Mouse (Mus musculus): ENCODE data around the gene Clec10a. TPM values are rescaled to one million over a fixed set of nuclear protein-coding genes. Genes with fewer than 3 reads are reported as not detected.

The Clec10a gene
- polyA plus RNA-seq, 1 experiment from 2014 or later = 1.4 TPM

DNA sequence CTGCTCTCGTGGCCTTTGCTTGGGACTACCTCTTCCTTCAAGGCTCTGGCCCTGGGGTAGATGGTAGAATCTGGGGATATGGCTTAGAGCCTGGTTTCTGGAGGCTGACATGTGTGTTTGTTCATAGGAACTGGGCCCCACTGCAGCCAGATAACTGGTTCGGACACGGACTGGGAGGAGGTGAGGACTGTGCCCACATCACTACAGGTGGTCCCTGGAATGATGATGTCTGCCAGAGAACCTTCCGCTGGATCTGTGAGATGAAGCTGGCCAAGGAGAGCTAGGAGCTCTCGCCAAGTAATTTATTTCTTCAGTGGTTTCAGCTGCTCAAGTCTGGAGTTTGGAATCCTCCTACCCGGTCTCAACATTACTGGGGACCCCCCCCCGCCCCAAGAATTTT lies 14.3 kb downstream of the Clec10a start:
- TF ChIP-seq EP300 (optimal IDR thresholded peaks at IDR 0.05) (no peak), CTCF (IDR thresholded peaks at IDR 0.05; ENCODE audit: low read depth) (no peak)
- DNase-seq (ENCODE audit: low spot score) (no peak), ATAC-seq (ENCODE audit: low FRiP score, low TSS enrichment) (no peak)
- no peaks in the 10 kb centered on the region for H3K9me3 ChIP-seq (ENCODE audit: control insufficient read depth, low read length)
- 76% methylated on average over 7 of the region's 7 CpGs for WGBS
- H3K4me3 ChIP-seq (ENCODE audit: low read depth, low read length) = no peak overlapping the region
- H3K4me2 ChIP-seq (replicated peaks; ENCODE audit: low read depth) = no peak overlapping the region
- H3K36me3 ChIP-seq (ENCODE audit: control insufficient read depth, insufficient read depth, low read length) = no peaks in the 10 kb centered on the region
- H3K4me1 ChIP-seq (replicated peaks; ENCODE audit: control insufficient read depth, insufficient read depth) = no peaks in the 10 kb centered on the region
- H3K27ac ChIP-seq (replicated peaks) = no peak overlapping the region
- H3K9ac ChIP-seq (ENCODE audit: low read length) = no peak overlapping the region
- H3K27me3 ChIP-seq (ENCODE audit: control insufficient read depth, insufficient read depth, low read length) = no peaks in the 10 kb centered on the region

DNA sequence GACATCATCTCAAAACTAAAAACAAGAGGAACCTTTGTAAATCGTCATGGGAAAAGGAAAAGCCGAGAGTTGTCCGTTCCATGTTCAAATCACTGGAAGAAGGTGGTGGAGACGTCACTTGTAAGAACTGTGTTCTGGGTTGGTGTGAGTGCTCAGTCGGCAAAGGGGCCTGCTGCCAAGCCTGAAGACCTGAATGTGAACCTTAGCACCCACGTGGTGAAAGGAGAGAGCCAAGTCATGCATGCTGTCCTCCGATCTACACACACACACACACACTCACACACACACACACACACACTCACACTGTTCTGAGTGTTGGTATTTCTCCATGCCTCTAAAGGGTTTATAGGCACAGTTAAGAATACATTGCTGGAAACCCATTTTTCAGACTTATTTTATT lies 15.2 kb downstream of the Clec10a start:
- TF ChIP-seq CTCF (IDR thresholded peaks at IDR 0.05; ENCODE audit: low read depth) (no peak), EP300 (optimal IDR thresholded peaks at IDR 0.05) (no peak)
- no peak for ATAC-seq (ENCODE audit: low FRiP score, low TSS enrichment)
- H3K36me3 ChIP-seq (ENCODE audit: control insufficient read depth, insufficient read depth, low read length) = no peaks in the 10 kb centered on the region
- H3K27me3 ChIP-seq (ENCODE audit: control insufficient read depth, insufficient read depth, low read length) = no peaks in the 10 kb centered on the region
- 71% methylated on average over 7 of the region's 7 CpGs for WGBS
- H3K27ac ChIP-seq (replicated peaks) = no peak overlapping the region
- H3K4me3 ChIP-seq (ENCODE audit: low read depth, low read length) = no peak overlapping the region
- H3K9me3 ChIP-seq (ENCODE audit: control insufficient read depth, low read length) = no peaks in the 10 kb centered on the region
- no peak overlapping the region for H3K4me2 ChIP-seq (replicated peaks; ENCODE audit: low read depth)
- H3K4me1 ChIP-seq (replicated peaks; ENCODE audit: control insufficient read depth, insufficient read depth) = no peaks in the 10 kb centered on the region
- no peak overlapping the region for H3K9ac ChIP-seq (ENCODE audit: low read length)
- DNase-seq (ENCODE audit: low spot score) = no peak

DNA sequence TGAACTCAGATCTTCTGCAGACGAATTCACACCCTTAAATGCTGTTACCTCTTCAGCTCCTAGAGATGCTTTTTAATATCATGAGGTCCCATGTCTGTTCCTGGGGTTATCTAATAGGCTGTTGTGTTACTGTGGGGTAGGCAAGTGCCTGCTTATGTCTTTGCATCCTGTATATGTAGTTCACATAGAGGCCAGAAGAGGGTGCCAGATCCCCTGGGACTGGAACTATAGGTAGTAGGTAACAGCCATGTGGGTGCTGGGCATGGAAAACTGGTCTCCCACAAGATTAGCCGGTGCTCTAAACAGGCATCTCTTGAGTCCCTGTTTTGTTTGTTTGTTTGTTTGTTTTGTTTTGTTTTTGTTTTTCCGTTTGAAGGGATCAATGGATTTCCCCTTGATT lies 15.8 kb downstream of the Clec10a start:
- H3K4me1 ChIP-seq (replicated peaks; ENCODE audit: control insufficient read depth, insufficient read depth) = no peaks in the 10 kb centered on the region
- no peak overlapping the region for H3K9ac ChIP-seq (ENCODE audit: low read length)
- WGBS = 52% methylated on average over 3 of the region's 3 CpGs
- DNase-seq (ENCODE audit: low spot score) = peak; percentile 28
- H3K36me3 ChIP-seq (ENCODE audit: control insufficient read depth, insufficient read depth, low read length) = no peaks in the 10 kb centered on the region
- H3K9me3 ChIP-seq (ENCODE audit: control insufficient read depth, low read length) = no peaks in the 10 kb centered on the region
- no peak for ATAC-seq (ENCODE audit: low FRiP score, low TSS enrichment)
- H3K27me3 ChIP-seq (ENCODE audit: control insufficient read depth, insufficient read depth, low read length) = no peaks in the 10 kb centered on the region
- no peak overlapping the region for H3K4me3 ChIP-seq (ENCODE audit: low read depth, low read length)
- no peak overlapping the region for H3K27ac ChIP-seq (replicated peaks)
- no peak overlapping the region for H3K4me2 ChIP-seq (replicated peaks; ENCODE audit: low read depth)
- TF ChIP-seq EP300 (optimal IDR thresholded peaks at IDR 0.05) (no peak), CTCF (IDR thresholded peaks at IDR 0.05; ENCODE audit: low read depth) (peak; percentile 71)

GRCm38 (mm10) chr11:70172298-70172697 lies 16.3 kb downstream of the Clec10a start:
- no peak overlapping the region for H3K4me3 ChIP-seq (ENCODE audit: low read depth, low read length)
- no peaks in the 10 kb centered on the region for H3K9me3 ChIP-seq (ENCODE audit: control insufficient read depth, low read length)
- WGBS = 56% methylated on average over 5 of the region's 5 CpGs
- ATAC-seq (ENCODE audit: low FRiP score, low TSS enrichment) = no peak
- no peaks in the 10 kb centered on the region for H3K27me3 ChIP-seq (ENCODE audit: control insufficient read depth, insufficient read depth, low read length)
- DNase-seq (ENCODE audit: low spot score) = no peak
- no peak overlapping the region for H3K27ac ChIP-seq (replicated peaks)
- TF ChIP-seq EP300 (optimal IDR thresholded peaks at IDR 0.05) (no peak), CTCF (IDR thresholded peaks at IDR 0.05; ENCODE audit: low read depth) (no peak)
- no peaks in the 10 kb centered on the region for H3K4me1 ChIP-seq (replicated peaks; ENCODE audit: control insufficient read depth, insufficient read depth)
- no peak overlapping the region for H3K4me2 ChIP-seq (replicated peaks; ENCODE audit: low read depth)
- no peaks in the 10 kb centered on the region for H3K36me3 ChIP-seq (ENCODE audit: control insufficient read depth, insufficient read depth, low read length)
- H3K9ac ChIP-seq (ENCODE audit: low read length) = no peak overlapping the region

DNA sequence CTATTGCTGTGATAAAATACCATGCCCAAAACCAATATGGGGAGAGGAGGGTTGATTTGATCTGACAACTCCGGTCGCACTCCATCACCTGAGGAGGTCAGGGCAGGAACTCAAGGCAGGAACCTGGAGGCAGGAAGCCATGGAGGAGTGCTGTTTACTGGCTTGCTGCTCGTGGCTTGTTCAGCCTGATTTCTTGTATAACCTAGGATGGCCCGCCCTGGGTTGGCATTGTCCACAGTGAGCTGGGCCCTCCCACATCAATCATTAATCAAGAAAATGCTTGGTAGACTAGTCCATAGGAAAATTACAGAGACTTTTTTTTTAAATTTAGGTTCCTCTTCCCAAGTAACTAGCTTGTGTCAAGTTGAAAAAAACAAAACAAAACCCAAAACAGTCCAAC lies 18.5 kb downstream of the Clec10a start:
- Histone ChIP-seq H3K4me3 (ENCODE audit: low read depth, low read length) (no peak overlapping the region), H3K27ac (replicated peaks) (no peak overlapping the region), H3K4me2 (replicated peaks; ENCODE audit: low read depth) (no peak overlapping the region), H3K27me3 (ENCODE audit: control insufficient read depth, insufficient read depth, low read length) (no peaks in the 10 kb centered on the region), H3K36me3 (ENCODE audit: control insufficient read depth, insufficient read depth, low read length) (no peaks in the 10 kb centered on the region), H3K4me1 (replicated peaks; ENCODE audit: control insufficient read depth, insufficient read depth) (no peaks in the 10 kb centered on the region), H3K9me3 (ENCODE audit: control insufficient read depth, low read length) (no peaks in the 10 kb centered on the region), H3K9ac (ENCODE audit: low read length) (no peak overlapping the region)
- TF ChIP-seq EP300 (optimal IDR thresholded peaks at IDR 0.05) = no peak
- no peak for TF ChIP-seq CTCF (IDR thresholded peaks at IDR 0.05; ENCODE audit: low read depth)
- no peak for DNase-seq (ENCODE audit: low spot score)
- 68% methylated on average over 4 of the region's 4 CpGs for WGBS
- ATAC-seq (ENCODE audit: low FRiP score, low TSS enrichment) = no peak

- no peak for DNase-seq (ENCODE audit: low spot score)
- TF ChIP-seq CTCF (IDR thresholded peaks at IDR 0.05; ENCODE audit: low read depth) (peak; percentile 54), EP300 (optimal IDR thresholded peaks at IDR 0.05) (no peak)
Measured at GRCm38 (mm10) chr11:70177647-70178046, 21.6 kb downstream of the Clec10a start.

More at GRCm38 (mm10) chr11:70177647-70178046, 21.6 kb downstream of the Clec10a start:
- no peaks in the 10 kb centered on the region for H3K36me3 ChIP-seq (ENCODE audit: control insufficient read depth, insufficient read depth, low read length)
- H3K4me3 ChIP-seq (ENCODE audit: low read depth, low read length) = no peak overlapping the region
- H3K4me1 ChIP-seq (replicated peaks; ENCODE audit: control insufficient read depth, insufficient read depth) = no peaks in the 10 kb centered on the region
- ATAC-seq (ENCODE audit: low FRiP score, low TSS enrichment) = no peak
- no peaks in the 10 kb centered on the region for H3K27me3 ChIP-seq (ENCODE audit: control insufficient read depth, insufficient read depth, low read length)
- no peak overlapping the region for H3K4me2 ChIP-seq (replicated peaks; ENCODE audit: low read depth)
- 75% methylated on average over 8 of the region's 8 CpGs for WGBS
- H3K9me3 ChIP-seq (ENCODE audit: control insufficient read depth, low read length) = no peaks in the 10 kb centered on the region
- no peak overlapping the region for H3K9ac ChIP-seq (ENCODE audit: low read length)
- H3K27ac ChIP-seq (replicated peaks) = no peak overlapping the region

Data from stomach, postnatal 0 days (tissue).